Mouse (Mus musculus) G1E-ER4 (cell line): ENCODE results near the gene Lypd6b. TPM values are rescaled to one million over a fixed set of nuclear protein-coding genes. Genes with fewer than 3 reads are reported as not detected.

Experiments
- GATA1 ChIP-seq: IDR thresholded peaks from one replicate; pipeline ENCODE4 v1.8.0; 2012; ENCODE audit warnings: low read length, inconsistent platforms
- polyA plus RNA-seq: library from polyadenylated mRNA; stranded (reverse); fragments of >175 nt; gene quantifications from 2 replicates; pipeline ENCODE4 v1.2.3, GENCODE M21; 2012

Lypd6b gene
- polyA plus RNA-seq, 1 experiment: not detected

- no peak for TF ChIP-seq GATA1
Observed at GRCm38 (mm10) chr2:49880507-49880906, 93.0 kb downstream of the Lypd6b start.

GRCm38 (mm10) chr2:49881002-49881401, 93.5 kb downstream of the Lypd6b start:
- TF ChIP-seq GATA1: no peak

- no peak for TF ChIP-seq GATA1
Observed at GRCm38 (mm10) chr2:49882461-49882860, 95.0 kb downstream of the Lypd6b start.

- TF ChIP-seq GATA1: no peak
Observed at GRCm38 (mm10) chr2:49883990-49884389, 96.5 kb downstream of the Lypd6b start.

- TF ChIP-seq GATA1: no peak
Observed at GRCm38 (mm10) chr2:49886209-49886608, 98.7 kb downstream of the Lypd6b start.

- TF ChIP-seq GATA1: no peak
Observed at GRCm38 (mm10) chr2:49888346-49888745, 100.9 kb downstream of the Lypd6b start.

GRCm38 (mm10) chr2:49890727-49891126, 103.2 kb downstream of the Lypd6b start:
- TF ChIP-seq GATA1: no peak

GRCm38 (mm10) chr2:49909838-49910407, 122.4 kb downstream of the Lypd6b start:
- TF ChIP-seq GATA1: no peak

- TF ChIP-seq GATA1: no peak
Observed at GRCm38 (mm10) chr2:49911296-49912034, 124.0 kb downstream of the Lypd6b start.

GRCm38 (mm10) chr2:49912261-49912895, 124.9 kb downstream of the Lypd6b start:
- TF ChIP-seq GATA1: no peak

- TF ChIP-seq GATA1: no peak
Observed at GRCm38 (mm10) chr2:49917489-49917888, 130.0 kb downstream of the Lypd6b start.

GRCm38 (mm10) chr2:49918132-49918531, 130.6 kb downstream of the Lypd6b start:
- TF ChIP-seq GATA1: no peak

- no peak for TF ChIP-seq GATA1
Observed at GRCm38 (mm10) chr2:49918692-49919091, 131.2 kb downstream of the Lypd6b start.

GRCm38 (mm10) chr2:49921948-49922347, 134.5 kb downstream of the Lypd6b start:
- TF ChIP-seq GATA1: no peak

- no peak for TF ChIP-seq GATA1
Observed at GRCm38 (mm10) chr2:49922810-49923209, 135.3 kb downstream of the Lypd6b start.

- no peak for TF ChIP-seq GATA1
Observed at GRCm38 (mm10) chr2:49926186-49926585, 138.7 kb downstream of the Lypd6b start.

- TF ChIP-seq GATA1: no peak
Observed at GRCm38 (mm10) chr2:49927362-49927761, 139.9 kb downstream of the Lypd6b start.
